Mouse (Mus musculus): Measurements from ENCODE around the gene Gje1. TPM values are rescaled to one million over a fixed set of nuclear protein-coding genes. Genes with fewer than 3 reads are reported as not detected.

Gene Gje1
- polyA plus RNA-seq (2012; fragmentation: generic; extraction: Trizol) = not detected

DNA sequence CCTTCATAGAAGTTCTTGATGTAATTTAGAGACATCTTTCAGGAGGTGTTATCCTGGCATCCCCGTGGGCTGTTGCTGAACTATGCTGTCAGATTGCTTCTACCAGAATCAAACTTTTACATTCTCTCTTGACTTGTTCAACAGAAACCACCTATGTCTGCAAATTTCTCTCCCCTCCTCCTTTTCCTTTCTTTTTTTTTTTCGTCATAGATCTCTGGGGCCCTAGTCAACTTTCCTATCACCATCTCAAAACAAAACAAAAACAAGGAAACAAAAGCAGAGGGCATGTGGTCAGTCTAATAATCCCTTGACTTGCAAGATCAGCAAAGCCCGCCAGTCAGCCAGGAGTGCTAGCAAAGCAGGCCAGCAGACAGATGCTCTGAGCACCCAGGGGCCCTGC lies at the start of gene Gje1:
Gene Gje1, minus strand, starts transcription at position 101 of the 400 bp plus-strand sequence.

DNA sequence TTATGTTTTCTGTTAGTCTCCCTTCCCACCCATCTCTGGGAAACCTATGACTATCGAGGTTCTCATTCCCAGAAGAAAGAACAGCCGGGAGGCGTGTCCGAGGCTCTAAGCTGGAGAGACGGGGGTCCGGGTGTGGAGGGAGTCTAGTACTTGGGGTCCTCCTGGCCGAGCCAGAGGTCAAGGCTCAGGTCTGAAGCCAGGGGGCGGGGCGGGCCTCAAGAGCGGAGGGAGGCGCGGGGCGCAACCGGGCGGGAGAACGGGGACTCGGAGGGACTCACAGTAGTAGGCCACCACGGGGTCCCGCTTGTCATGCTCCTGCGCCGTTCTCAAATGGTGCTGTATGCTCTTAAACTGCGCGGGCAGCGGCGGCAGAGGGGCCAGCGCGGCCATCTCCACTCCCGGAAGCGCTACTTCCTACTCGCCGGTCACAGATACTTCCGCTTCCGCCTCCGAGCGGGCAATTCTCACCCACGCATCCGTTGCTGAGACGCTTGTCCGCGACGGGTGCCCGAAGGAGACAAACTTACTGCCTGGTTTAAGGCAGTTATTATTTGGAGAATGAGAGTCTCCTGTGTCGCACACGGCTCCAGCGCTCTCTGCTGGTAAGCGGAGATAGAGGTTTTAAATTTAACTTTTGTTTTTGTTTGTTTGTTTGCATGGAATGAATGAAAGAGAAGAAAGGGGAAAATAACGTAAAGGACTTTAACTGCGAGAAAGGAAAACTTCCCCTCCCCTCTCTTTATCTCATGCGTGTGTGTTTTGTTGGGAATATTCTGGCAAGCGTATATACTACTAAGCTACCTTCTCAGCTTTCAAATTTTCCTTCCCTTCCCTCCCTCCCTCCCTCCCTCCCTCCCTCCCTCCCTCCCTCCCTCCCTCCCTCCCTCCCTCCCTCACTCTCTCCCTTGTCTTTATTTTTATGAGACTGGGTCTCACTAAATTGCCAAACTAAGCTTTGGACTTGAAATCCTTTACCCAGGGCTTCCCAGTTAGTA lies 12.6 kb downstream of the Gje1 start, which contains the start of the genes Vta1 and Nmbr:
Gene Vta1, minus strand, starts transcription at position 489 of the 995 bp plus-strand sequence.
Gene Nmbr, plus strand, starts transcription at position 520 of the 995 bp plus-strand sequence.

Other genes starting within 250 kb of the Gje1 start
- gene Adgrg6, start 172.6 kb downstream of the Gje1 start, polyA plus RNA-seq (2012; fragmentation: generic; extraction: Trizol) = 1 to 10 TPM in 1 of 2 experiments, under 1 TPM in 1; 0.67 to 4.4 TPM
- 10 to 100 TPM; 18.4 to 68.2 TPM for gene Vta1, start 12.7 kb downstream of the Gje1 start, polyA plus RNA-seq (2012; fragmentation: generic; extraction: Trizol)
- gene Nmbr, start 12.6 kb downstream of the Gje1 start, polyA plus RNA-seq (2012; fragmentation: generic; extraction: Trizol) = not detected

Data from C3H10T1/2 (cell line).